Mouse (Mus musculus): ENCODE data around the gene Nlrc3. TPM values are rescaled to one million over a fixed set of nuclear protein-coding genes. Genes with fewer than 3 reads are reported as not detected.

Gene Nlrc3
- 0.81 and 1.8 TPM in 2 replicates for polyA plus RNA-seq (2012; rRNA removed)

GRCm38 (mm10) chr16:3976251-3976671, at the start of gene Nlrc3:
Nlrc3 (minus strand) TSS chr16:3976632.

GRCm38 (mm10) chr16:4003489-4004398, 27.3 kb upstream of the Nlrc3 start, which contains the start of gene Slx4:
Slx4 (minus strand) TSS chr16:4003770.

GRCm38 (mm10) chr16:3908537-3909111, 67.8 kb downstream of the Nlrc3 start, which contains the start of the genes 1700037C18Rik and Cluap1:
1700037C18Rik (minus strand) TSS chr16:3908689.
Cluap1 (plus strand) TSS chr16:3908801.

Other genes starting within 250 kb of the Nlrc3 start
- 2.3 and 2.7 TPM in 2 replicates for gene Zfp263, start 232.5 kb downstream of the Nlrc3 start, polyA plus RNA-seq (2012; rRNA removed)
- not detected in 2 replicates for gene Olfr15, start 145.8 kb downstream of the Nlrc3 start, polyA plus RNA-seq (2012; rRNA removed)
- gene Zfp174, start 129.4 kb downstream of the Nlrc3 start, polyA plus RNA-seq (2012; rRNA removed): 0.26 and 0.38 TPM in 2 replicates
- gene Naa60, start 104.3 kb downstream of the Nlrc3 start, polyA plus RNA-seq (2012; rRNA removed): 30.6 and 34.5 TPM in 2 replicates
- gene Zfp597, start 92.1 kb downstream of the Nlrc3 start, polyA plus RNA-seq (2012; rRNA removed): 0.62 and 0.76 TPM in 2 replicates
- not detected in 2 replicates for gene Gm20695, start 92.0 kb downstream of the Nlrc3 start, polyA plus RNA-seq (2012; rRNA removed)
- 5.5 and 11.8 TPM in 2 replicates for gene 1700037C18Rik, start 67.9 kb downstream of the Nlrc3 start, polyA plus RNA-seq (2012; rRNA removed)
- gene Cluap1, start 67.8 kb downstream of the Nlrc3 start, polyA plus RNA-seq (2012; rRNA removed): 1.4 and 1.9 TPM in 2 replicates
- gene Slx4, start 27.1 kb upstream of the Nlrc3 start, polyA plus RNA-seq (2012; rRNA removed): 4.7 and 6.4 TPM in 2 replicates
- 0.08 and 0.14 TPM in 2 replicates for gene Dnase1, start 60.3 kb upstream of the Nlrc3 start, polyA plus RNA-seq (2012; rRNA removed)
- 29.0 and 40.5 TPM in 2 replicates for gene Trap1, start 101.2 kb upstream of the Nlrc3 start, polyA plus RNA-seq (2012; rRNA removed)
- 7.3 and 11.9 TPM in 2 replicates for gene Crebbp, start 237.4 kb upstream of the Nlrc3 start, polyA plus RNA-seq (2012; rRNA removed)